Mouse (Mus musculus): ENCODE measurements at regions not wholly inside any gene's neighbourhood (a gene's known extent, or its start where the extent isn't known, plus 50 kb on each side); places are given as distances from the start of the nearest gene placed in this dataset.

GRCm38 (mm10) chr19:14956392-14956791 is 358.5 kb upstream of the Tle4 start:
- Histone ChIP-seq H3K27me3 (no peaks in the 10 kb centered on the region), H3K4me2 (no peak overlapping the region), H3K9me3 (no peaks in the 10 kb centered on the region), H3K27ac (replicated peaks) (no peak overlapping the region), H3K9ac (no peak overlapping the region), H3K4me3 (no peak overlapping the region), H3K4me1 (replicated peaks) (0 out of 2 replicates have a peak, but pooled peaks cover 3% of the 10 kb centered on the region), H3K36me3 (no peaks in the 10 kb centered on the region)
- 6% methylated on average over 3 of the region's 3 CpGs for WGBS
- ATAC-seq (ENCODE audit: low read depth) = no peak

GRCm38 (mm10) chr19:14955969-14956368 is 358.1 kb upstream of the Tle4 start:
- Histone ChIP-seq H3K9me3 (no peaks in the 10 kb centered on the region), H3K4me1 (replicated peaks) (0 out of 2 replicates have a peak, but pooled peaks cover 3% of the 10 kb centered on the region), H3K27ac (replicated peaks) (no peak overlapping the region), H3K27me3 (no peaks in the 10 kb centered on the region), H3K9ac (no peak overlapping the region), H3K4me2 (no peak overlapping the region), H3K36me3 (no peaks in the 10 kb centered on the region), H3K4me3 (no peak overlapping the region)
- WGBS = 31% methylated on average over 3 of the region's 3 CpGs
- ATAC-seq (ENCODE audit: low read depth) = no peak

- peak; percentile 88 for ATAC-seq (ENCODE audit: low read depth)
- Histone ChIP-seq H3K4me1 (replicated peaks) (0 out of 2 replicates have a peak, but pooled peaks cover 3% of the 10 kb centered on the region), H3K4me2 (no peak overlapping the region), H3K9ac (no peak overlapping the region), H3K27me3 (no peaks in the 10 kb centered on the region), H3K27ac (replicated peaks) (peak overlapping the region; percentile 61), H3K36me3 (no peaks in the 10 kb centered on the region), H3K4me3 (no peak overlapping the region), H3K9me3 (no peaks in the 10 kb centered on the region)
- WGBS = 59% methylated on average over 9 of the region's 9 CpGs
Measured at GRCm38 (mm10) chr19:14940207-14940952, 342.5 kb upstream of the Tle4 start.

GRCm38 (mm10) chr19:14922238-14922637 is 324.4 kb upstream of the Tle4 start:
- no peaks in the 10 kb centered on the region for H3K36me3 ChIP-seq
- no peak overlapping the region for H3K9ac ChIP-seq
- no peak overlapping the region for H3K4me2 ChIP-seq
- no peak overlapping the region for H3K27ac ChIP-seq (replicated peaks)
- no peaks in the 10 kb centered on the region for H3K27me3 ChIP-seq
- no peak overlapping the region for H3K4me3 ChIP-seq
- 72% methylated on average over 1 of the region's 1 CpGs for WGBS
- H3K9me3 ChIP-seq = no peaks in the 10 kb centered on the region
- H3K4me1 ChIP-seq (replicated peaks) = no peaks in the 10 kb centered on the region
- no peak for ATAC-seq (ENCODE audit: low read depth)

- H3K4me2 ChIP-seq = no peak overlapping the region
- no peak for ATAC-seq (ENCODE audit: low read depth)
- H3K4me3 ChIP-seq = no peak overlapping the region
- H3K27me3 ChIP-seq = no peaks in the 10 kb centered on the region
- no peak overlapping the region for H3K9ac ChIP-seq
- no peaks in the 10 kb centered on the region for H3K36me3 ChIP-seq
- WGBS = 90% methylated on average over 11 of the region's 11 CpGs
- H3K4me1 ChIP-seq (replicated peaks) = no peaks in the 10 kb centered on the region
- H3K9me3 ChIP-seq = no peaks in the 10 kb centered on the region
- H3K27ac ChIP-seq (replicated peaks) = no peak overlapping the region
Measured at GRCm38 (mm10) chr19:14911056-14911850, 313.4 kb upstream of the Tle4 start.

GRCm38 (mm10) chr19:14894875-14895274 is 297.0 kb upstream of the Tle4 start:
- WGBS = 93% methylated on average over 2 of the region's 2 CpGs
- H3K27me3 ChIP-seq = peaks cover 46% of the 10 kb centered on the region

GRCm38 (mm10) chr19:14892390-14892758 is 294.5 kb upstream of the Tle4 start:
- ATAC-seq (ENCODE audit: low read depth) = no peak
- Histone ChIP-seq H3K4me2 (no peak overlapping the region), H3K9me3 (no peaks in the 10 kb centered on the region), H3K27ac (replicated peaks) (peak overlapping the region; percentile 56; the same call in 1 of the 2 replicates), H3K4me1 (replicated peaks) (peaks cover 51% of the 10 kb centered on the region), H3K4me3 (no peak overlapping the region), H3K36me3 (no peaks in the 10 kb centered on the region), H3K9ac (no peak overlapping the region), H3K27me3 (peaks cover 43% of the 10 kb centered on the region)
- 13% methylated on average over 6 of the region's 6 CpGs for WGBS

More at GRCm38 (mm10) chr19:14894875-14895274, 297.0 kb upstream of the Tle4 start:
- peaks cover 29% of the 10 kb centered on the region for H3K4me1 ChIP-seq (replicated peaks)
- no peak overlapping the region for H3K4me3 ChIP-seq
- H3K9ac ChIP-seq = no peak overlapping the region
- H3K9me3 ChIP-seq = no peaks in the 10 kb centered on the region
- H3K27ac ChIP-seq (replicated peaks) = no peak overlapping the region
- ATAC-seq (ENCODE audit: low read depth) = no peak
- H3K36me3 ChIP-seq = no peaks in the 10 kb centered on the region
- no peak overlapping the region for H3K4me2 ChIP-seq

GRCm38 (mm10) chr19:14891689-14892389 is 294.0 kb upstream of the Tle4 start:
- Histone ChIP-seq H3K4me1 (replicated peaks) (peaks cover 51% of the 10 kb centered on the region), H3K4me2 (peak overlapping the region; percentile 45), H3K27ac (replicated peaks) (peak overlapping the region; percentile 90), H3K36me3 (no peaks in the 10 kb centered on the region), H3K9ac (no peak overlapping the region), H3K4me3 (no peak overlapping the region), H3K9me3 (no peaks in the 10 kb centered on the region), H3K27me3 (peaks cover 42% of the 10 kb centered on the region)
- no peak for ATAC-seq (ENCODE audit: low read depth)
- WGBS = 5% methylated on average over 7 of the region's 8 CpGs

GRCm38 (mm10) chr19:14891090-14891428 is 293.2 kb upstream of the Tle4 start:
- H3K9ac ChIP-seq = peak overlapping the region; percentile 6; the same call in 1 of the 2 replicates
- ATAC-seq (ENCODE audit: low read depth) = no peak

GRCm38 (mm10) chr19:14890241-14891089 is 292.6 kb upstream of the Tle4 start:
- Histone ChIP-seq H3K9me3 (no peaks in the 10 kb centered on the region), H3K4me3 (peak overlapping the region; percentile 17; the same call in 1 of the 2 replicates), H3K36me3 (no peaks in the 10 kb centered on the region), H3K27me3 (peaks cover 41% of the 10 kb centered on the region), H3K9ac (peak overlapping the region; percentile 6), H3K4me2 (peak overlapping the region; percentile 45), H3K27ac (replicated peaks) (peak overlapping the region; percentile 90), H3K4me1 (replicated peaks) (peaks cover 51% of the 10 kb centered on the region)
- under 1% methylated on average over 21 of the region's 21 CpGs for WGBS
- peak; percentile 93 for ATAC-seq (ENCODE audit: low read depth)

More at GRCm38 (mm10) chr19:14891090-14891428, 293.2 kb upstream of the Tle4 start:
- Histone ChIP-seq H3K36me3 (no peaks in the 10 kb centered on the region), H3K4me3 (peak overlapping the region; percentile 17; the same call in 1 of the 2 replicates), H3K27ac (replicated peaks) (peak overlapping the region; percentile 90), H3K4me2 (peak overlapping the region; percentile 45), H3K4me1 (replicated peaks) (peaks cover 51% of the 10 kb centered on the region), H3K27me3 (peaks cover 44% of the 10 kb centered on the region), H3K9me3 (no peaks in the 10 kb centered on the region)
- under 1% methylated on average over 9 of the region's 9 CpGs for WGBS

GRCm38 (mm10) chr19:14889794-14890193 is 291.9 kb upstream of the Tle4 start:
- Histone ChIP-seq H3K9ac (peak overlapping the region; percentile 6), H3K27me3 (peaks cover 38% of the 10 kb centered on the region), H3K4me2 (peak overlapping the region; percentile 45), H3K4me3 (0 out of 2 replicates have a peak overlapping the region, but pooled peaks have one; percentile 17), H3K4me1 (replicated peaks) (peaks cover 55% of the 10 kb centered on the region), H3K27ac (replicated peaks) (peak overlapping the region; percentile 90), H3K36me3 (no peaks in the 10 kb centered on the region), H3K9me3 (no peaks in the 10 kb centered on the region)
- WGBS = 29% methylated on average over 3 of the region's 3 CpGs
- ATAC-seq (ENCODE audit: low read depth) = peak; percentile 4; the same call in 1 of the 2 replicates
